Mouse (Mus musculus): ENCODE data around the gene Ptpn12. TPM values are rescaled to one million over a fixed set of nuclear protein-coding genes. Genes with fewer than 3 reads are reported as not detected.
A peak's percentile ranks its signal among the peaks of the same experiment; 100 is the strongest.

Gene Ptpn12
- polyA plus RNA-seq, 1 experiment from 2014 or later: 40.1 TPM

DNA sequence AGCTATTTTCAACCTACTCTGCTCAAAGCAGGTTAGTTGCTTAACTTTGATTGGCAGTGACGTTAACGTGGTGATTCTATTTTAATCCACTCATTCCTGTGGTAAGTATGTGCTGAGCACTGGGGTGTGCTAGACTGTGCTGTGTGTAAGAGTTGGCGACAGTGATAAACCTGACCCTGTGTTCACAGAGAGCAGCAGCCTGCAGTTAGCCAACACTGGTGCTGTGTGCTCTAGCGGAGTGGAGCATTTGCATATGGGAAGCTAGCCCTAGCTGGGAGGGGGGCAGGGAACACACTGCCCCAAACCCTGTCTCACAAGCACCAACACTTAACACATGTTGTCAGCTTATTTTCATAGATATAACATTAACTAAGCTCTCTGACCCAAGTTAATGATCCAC, 87.8 kb downstream of the Ptpn12 start:
- Histone ChIP-seq H3K27ac (ENCODE audit: low read depth, low read length) (no peak overlapping the region), H3K27me3 (ENCODE audit: control insufficient read depth, insufficient read depth, low read length) (no peaks in the 10 kb centered on the region), H3K4me2 (replicated peaks; ENCODE audit: low read depth, low read length) (no peak overlapping the region), H3K36me3 (ENCODE audit: control insufficient read depth, insufficient read depth, low read length) (no peaks in the 10 kb centered on the region), H3K9me3 (ENCODE audit: control insufficient read depth, low read length) (no peaks in the 10 kb centered on the region), H3K4me3 (ENCODE audit: low read depth, low read length) (no peak overlapping the region), H3K9ac (ENCODE audit: low read depth, low read length) (no peak overlapping the region), H3K4me1 (replicated peaks; ENCODE audit: control insufficient read depth, insufficient read depth, low read length) (no peaks in the 10 kb centered on the region)
- DNase-seq (ENCODE audit: low spot score) (no peak), ATAC-seq (ENCODE audit: low FRiP score) (peak; percentile 56; the same call in 1 of the 2 replicates)
- 54% methylated on average over 4 of the region's 4 CpGs for WGBS

DNA sequence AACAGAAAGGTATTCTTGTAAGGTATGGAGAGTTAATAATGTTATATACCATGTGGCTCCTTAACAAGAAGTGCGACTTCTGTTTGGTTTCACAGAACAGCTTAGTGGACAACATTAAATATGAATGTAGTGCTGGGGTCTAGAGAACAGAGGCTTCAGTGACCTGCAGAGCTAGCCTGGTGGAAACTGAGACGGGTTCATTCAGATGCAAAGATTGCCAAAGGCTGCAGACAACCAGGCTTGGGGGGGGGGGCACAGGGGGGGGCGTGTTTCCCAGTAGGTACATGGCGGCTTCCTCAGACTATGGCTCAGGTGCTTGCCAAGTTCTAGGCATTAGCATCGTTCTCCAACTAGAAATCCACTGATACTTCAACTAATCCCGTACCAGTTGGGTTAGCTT, 91.3 kb downstream of the Ptpn12 start:
- H3K4me3 ChIP-seq (ENCODE audit: low read depth, low read length): no peak overlapping the region
- no peaks in the 10 kb centered on the region for H3K27me3 ChIP-seq (ENCODE audit: control insufficient read depth, insufficient read depth, low read length)
- DNase-seq (ENCODE audit: low spot score) (no peak), ATAC-seq (ENCODE audit: low FRiP score) (no peak)
- 82% methylated on average over 4 of the region's 6 CpGs for WGBS
- no peak overlapping the region for H3K9ac ChIP-seq (ENCODE audit: low read depth, low read length)
- H3K27ac ChIP-seq (ENCODE audit: low read depth, low read length): no peak overlapping the region
- no peak overlapping the region for H3K4me2 ChIP-seq (replicated peaks; ENCODE audit: low read depth, low read length)
- no peaks in the 10 kb centered on the region for H3K36me3 ChIP-seq (ENCODE audit: control insufficient read depth, insufficient read depth, low read length)
- H3K4me1 ChIP-seq (replicated peaks; ENCODE audit: control insufficient read depth, insufficient read depth, low read length): no peaks in the 10 kb centered on the region
- H3K9me3 ChIP-seq (ENCODE audit: control insufficient read depth, low read length): no peaks in the 10 kb centered on the region

DNA sequence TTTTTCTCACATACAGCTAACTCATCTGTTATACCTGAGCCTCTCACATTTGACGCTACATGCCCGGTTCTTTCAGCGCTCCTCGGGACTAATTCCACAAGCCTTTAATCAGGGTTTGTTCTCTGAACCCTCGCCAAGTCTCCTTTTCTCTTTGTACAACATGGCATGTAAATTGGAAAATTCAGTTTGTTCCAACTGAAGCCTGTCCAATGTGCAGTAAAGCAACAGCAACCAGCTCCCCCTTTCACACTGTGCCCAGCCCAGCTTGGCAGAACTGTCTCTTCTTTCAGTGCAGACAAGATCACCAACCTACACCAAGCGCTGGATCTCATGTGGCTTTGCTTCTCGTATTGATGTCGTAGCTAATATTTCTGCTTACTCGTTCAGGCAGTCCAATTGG, 92.4 kb downstream of the Ptpn12 start:
- H3K27me3 ChIP-seq (ENCODE audit: control insufficient read depth, insufficient read depth, low read length): no peaks in the 10 kb centered on the region
- no peaks in the 10 kb centered on the region for H3K4me1 ChIP-seq (replicated peaks; ENCODE audit: control insufficient read depth, insufficient read depth, low read length)
- H3K4me3 ChIP-seq (ENCODE audit: low read depth, low read length): no peak overlapping the region
- H3K9me3 ChIP-seq (ENCODE audit: control insufficient read depth, low read length): no peaks in the 10 kb centered on the region
- 94% methylated on average over 9 of the region's 9 CpGs for WGBS
- no peak for DNase-seq (ENCODE audit: low spot score)
- no peak overlapping the region for H3K9ac ChIP-seq (ENCODE audit: low read depth, low read length)
- no peak overlapping the region for H3K27ac ChIP-seq (ENCODE audit: low read depth, low read length)
- H3K4me2 ChIP-seq (replicated peaks; ENCODE audit: low read depth, low read length): no peak overlapping the region
- no peak for ATAC-seq (ENCODE audit: low FRiP score)
- H3K36me3 ChIP-seq (ENCODE audit: control insufficient read depth, insufficient read depth, low read length): no peaks in the 10 kb centered on the region

DNA sequence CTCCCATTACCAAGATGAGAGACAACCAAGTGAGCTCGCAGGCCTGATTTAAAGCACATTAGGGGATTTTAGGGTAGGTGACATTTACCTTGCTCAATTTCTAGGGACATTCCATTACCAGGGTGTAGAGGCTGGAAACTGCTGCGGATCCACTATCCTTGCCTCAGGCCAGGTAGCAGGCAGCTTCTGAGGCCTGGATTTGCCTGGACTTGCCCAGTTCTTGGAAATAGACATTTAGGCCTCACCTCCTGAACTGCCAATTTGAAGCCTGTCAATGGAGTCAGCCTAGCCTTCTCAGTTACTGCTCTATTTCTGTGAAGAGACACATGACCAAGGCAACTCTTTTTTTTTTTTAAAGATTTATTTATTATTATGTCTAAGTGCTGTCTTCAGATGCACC, 94.8 kb downstream of the Ptpn12 start:
- Histone ChIP-seq H3K9me3 (ENCODE audit: control insufficient read depth, low read length) (no peaks in the 10 kb centered on the region), H3K4me1 (replicated peaks; ENCODE audit: control insufficient read depth, insufficient read depth, low read length) (no peaks in the 10 kb centered on the region), H3K27me3 (ENCODE audit: control insufficient read depth, insufficient read depth, low read length) (no peaks in the 10 kb centered on the region), H3K27ac (ENCODE audit: low read depth, low read length) (no peak overlapping the region), H3K4me2 (replicated peaks; ENCODE audit: low read depth, low read length) (no peak overlapping the region), H3K4me3 (ENCODE audit: low read depth, low read length) (no peak overlapping the region), H3K36me3 (ENCODE audit: control insufficient read depth, insufficient read depth, low read length) (no peaks in the 10 kb centered on the region), H3K9ac (ENCODE audit: low read depth, low read length) (no peak overlapping the region)
- ATAC-seq (ENCODE audit: low FRiP score): no peak
- DNase-seq (ENCODE audit: low spot score): no peak
- WGBS: 94% methylated on average over 2 of the region's 2 CpGs

DNA sequence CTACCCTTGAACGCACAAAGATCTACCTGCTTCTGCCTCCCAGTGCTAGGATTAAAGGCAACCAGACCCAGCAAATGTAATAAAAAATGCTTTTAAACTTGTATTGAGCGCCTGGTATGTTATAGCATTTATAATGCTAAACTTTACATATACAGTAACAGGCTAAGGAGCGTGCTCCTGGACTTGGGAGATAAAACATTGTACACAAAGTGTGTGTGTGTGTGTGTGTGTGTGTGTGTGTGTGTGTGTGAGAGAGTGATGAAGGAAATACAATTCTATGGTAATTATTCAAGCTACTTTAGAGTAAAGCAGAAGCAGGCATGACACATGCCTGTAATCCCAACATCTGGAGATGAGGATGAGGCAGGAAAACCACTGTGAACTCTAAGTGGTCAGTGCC, 99.4 kb downstream of the Ptpn12 start, which contains the start of gene Rsbn1l:
TSS of gene Rsbn1l (minus strand) at position 101 of the 400 bp plus-strand sequence.
- Histone ChIP-seq H3K9ac (ENCODE audit: low read depth, low read length) (no peak within 1 kb of the TSS), H3K4me3 (ENCODE audit: low read depth, low read length) (no peak within 1 kb of the TSS), H3K27ac (ENCODE audit: low read depth, low read length) (no peak within 1 kb of the TSS), H3K27me3 (ENCODE audit: control insufficient read depth, insufficient read depth, low read length) (no peaks in the 10 kb centered on the region), H3K4me2 (replicated peaks; ENCODE audit: low read depth, low read length) (no peak within 1 kb of the TSS), H3K9me3 (ENCODE audit: control insufficient read depth, low read length) (no peaks in the 10 kb centered on the region), H3K4me1 (replicated peaks; ENCODE audit: control insufficient read depth, insufficient read depth, low read length) (no peaks in the 10 kb centered on the region), H3K36me3 (ENCODE audit: control insufficient read depth, insufficient read depth, low read length) (no peaks in the 10 kb centered on the region)
- 95% methylated on average over 3 of the region's 3 CpGs for WGBS
- no peak for ATAC-seq (ENCODE audit: low FRiP score)
- no peak for DNase-seq (ENCODE audit: low spot score)

DNA sequence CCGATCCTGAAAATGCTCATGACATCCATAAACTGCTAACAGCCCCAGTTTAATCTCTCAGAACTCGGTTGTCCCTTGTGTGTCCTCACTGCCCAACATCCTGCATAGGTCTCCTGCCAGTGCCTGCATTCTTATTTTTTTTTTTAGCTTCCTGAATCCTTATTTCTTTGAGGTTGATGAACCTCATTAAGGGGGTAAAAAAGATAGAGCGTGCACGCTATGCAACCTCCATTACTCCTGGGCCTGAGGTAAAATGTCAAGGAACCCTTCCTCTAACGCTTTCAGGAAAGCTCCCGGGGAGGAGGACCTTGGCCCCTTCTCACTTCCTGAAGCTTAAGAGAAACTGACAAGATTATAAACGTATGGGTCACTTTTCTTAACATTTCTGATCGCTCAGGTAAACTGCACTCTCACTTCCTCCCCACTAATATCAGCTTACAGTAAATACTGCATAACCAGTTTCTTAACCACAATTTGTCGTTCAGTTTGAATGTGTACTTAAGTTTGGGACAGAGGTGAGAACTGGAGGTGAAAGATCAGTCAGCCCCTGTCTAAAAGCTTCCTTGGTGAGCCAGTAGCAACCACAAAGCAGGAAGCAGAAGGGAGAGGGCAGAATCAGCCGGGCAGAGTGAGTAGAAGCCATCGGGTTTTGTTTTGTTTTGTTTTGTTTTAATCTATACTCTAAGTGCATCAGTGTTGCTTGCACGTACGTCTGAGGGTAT, 100.4 kb downstream of the Ptpn12 start:
- ATAC-seq (ENCODE audit: low FRiP score): no peak
- no peak overlapping the region for H3K4me3 ChIP-seq (ENCODE audit: low read depth, low read length)
- H3K27me3 ChIP-seq (ENCODE audit: control insufficient read depth, insufficient read depth, low read length): no peaks in the 10 kb centered on the region
- H3K9ac ChIP-seq (ENCODE audit: low read depth, low read length): no peak overlapping the region
- no peaks in the 10 kb centered on the region for H3K9me3 ChIP-seq (ENCODE audit: control insufficient read depth, low read length)
- H3K36me3 ChIP-seq (ENCODE audit: control insufficient read depth, insufficient read depth, low read length): no peaks in the 10 kb centered on the region
- no peak overlapping the region for H3K4me2 ChIP-seq (replicated peaks; ENCODE audit: low read depth, low read length)
- 74% methylated on average over 13 of the region's 13 CpGs for WGBS
- H3K4me1 ChIP-seq (replicated peaks; ENCODE audit: control insufficient read depth, insufficient read depth, low read length): no peaks in the 10 kb centered on the region
- no peak overlapping the region for H3K27ac ChIP-seq (ENCODE audit: low read depth, low read length)
- no peak for DNase-seq (ENCODE audit: low spot score)

DNA sequence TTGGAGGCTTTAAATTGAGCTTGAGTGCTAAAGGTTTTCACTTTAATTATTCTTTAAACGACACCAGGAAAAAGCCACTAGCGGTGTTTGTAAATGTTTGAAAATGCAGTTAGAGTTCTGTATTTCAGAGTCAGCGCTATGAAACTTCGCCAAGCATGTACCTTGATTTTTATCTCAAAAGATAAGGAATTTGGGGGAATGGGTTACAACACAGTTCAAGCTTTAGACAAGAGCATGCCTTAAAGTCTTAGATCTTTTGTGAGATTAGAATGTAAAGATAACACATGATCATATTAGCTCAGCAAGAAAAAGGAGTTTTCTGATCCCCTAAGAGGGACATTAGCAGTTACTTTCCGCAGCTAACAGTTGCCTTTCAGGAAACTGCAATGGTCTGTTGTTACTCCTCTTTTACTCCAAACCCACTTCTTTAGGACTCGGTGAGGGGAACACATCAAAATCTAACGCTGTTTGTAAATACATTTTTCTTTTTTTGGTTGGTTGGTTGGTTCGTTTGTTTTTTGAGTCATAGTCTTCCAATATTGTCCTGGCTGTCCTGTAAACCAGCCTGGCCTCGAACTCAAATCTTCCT, 103.3 kb downstream of the Ptpn12 start:
- DNase-seq (ENCODE audit: low spot score) (no peak), ATAC-seq (ENCODE audit: low FRiP score) (no peak)
- Histone ChIP-seq H3K4me1 (replicated peaks; ENCODE audit: control insufficient read depth, insufficient read depth, low read length) (no peaks in the 10 kb centered on the region), H3K27ac (ENCODE audit: low read depth, low read length) (0 out of 2 replicates have a peak overlapping the region, but pooled peaks have one; percentile 34), H3K27me3 (ENCODE audit: control insufficient read depth, insufficient read depth, low read length) (no peaks in the 10 kb centered on the region), H3K36me3 (ENCODE audit: control insufficient read depth, insufficient read depth, low read length) (no peaks in the 10 kb centered on the region), H3K4me2 (replicated peaks; ENCODE audit: low read depth, low read length) (peak overlapping the region; percentile 40), H3K9me3 (ENCODE audit: control insufficient read depth, low read length) (no peaks in the 10 kb centered on the region), H3K4me3 (ENCODE audit: low read depth, low read length) (peak overlapping the region; percentile 74), H3K9ac (ENCODE audit: low read depth, low read length) (no peak overlapping the region)
- 25% methylated on average over 9 of the region's 9 CpGs for WGBS

DNA sequence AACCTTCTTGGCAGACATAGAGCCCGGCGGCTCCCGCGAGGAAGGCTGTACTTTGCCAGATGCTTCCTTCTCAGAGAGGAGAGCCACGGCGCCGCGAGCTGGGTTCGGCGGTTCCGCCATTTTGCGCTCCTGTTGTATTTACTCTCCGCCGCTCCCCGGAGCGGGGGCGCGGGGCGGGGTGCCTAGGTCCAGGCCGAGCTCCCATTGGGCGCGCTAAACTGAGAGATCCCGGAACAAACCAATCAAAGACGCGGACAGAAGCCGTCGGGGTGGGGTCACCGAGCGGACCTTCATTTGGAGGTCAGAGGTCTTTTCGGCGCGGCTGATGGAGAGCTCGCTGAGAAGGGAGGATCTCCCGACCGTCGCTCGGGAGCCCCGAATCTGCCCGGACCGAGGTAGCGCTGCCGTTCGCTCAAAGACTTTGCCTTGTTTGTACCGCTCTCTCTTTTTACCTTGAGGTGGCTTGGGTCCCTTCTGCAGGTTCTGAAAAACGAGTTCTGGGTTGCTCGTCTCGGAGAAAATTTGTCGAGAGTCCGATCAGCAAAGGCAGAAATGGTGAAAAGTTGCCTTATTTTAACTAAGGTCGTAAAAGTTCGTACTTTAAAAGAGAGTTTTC, 103.9 kb downstream of the Ptpn12 start:
- ATAC-seq (ENCODE audit: low FRiP score) (peak; percentile 100), DNase-seq (ENCODE audit: low spot score) (peak; percentile 96)
- Histone ChIP-seq H3K4me3 (ENCODE audit: low read depth, low read length) (peak overlapping the region; percentile 74), H3K9ac (ENCODE audit: low read depth, low read length) (peak overlapping the region; percentile 96), H3K4me1 (replicated peaks; ENCODE audit: control insufficient read depth, insufficient read depth, low read length) (no peaks in the 10 kb centered on the region), H3K36me3 (ENCODE audit: control insufficient read depth, insufficient read depth, low read length) (no peaks in the 10 kb centered on the region), H3K9me3 (ENCODE audit: control insufficient read depth, low read length) (no peaks in the 10 kb centered on the region), H3K4me2 (replicated peaks; ENCODE audit: low read depth, low read length) (peak overlapping the region; percentile 52), H3K27ac (ENCODE audit: low read depth, low read length) (peak overlapping the region; percentile 98), H3K27me3 (ENCODE audit: control insufficient read depth, insufficient read depth, low read length) (no peaks in the 10 kb centered on the region)
- WGBS: under 1% methylated on average over 48 of the region's 51 CpGs

All from hindbrain, embryonic 11.5 days (tissue).